Mouse (Mus musculus): Measurements from ENCODE around the gene Meig1.
"Not testable (repeated sequence)": the region's sequence is repeated elsewhere in the genome, so short reads cannot be mapped to it uniquely, and the experiment has no call there.

Meig1 gene

DNA sequence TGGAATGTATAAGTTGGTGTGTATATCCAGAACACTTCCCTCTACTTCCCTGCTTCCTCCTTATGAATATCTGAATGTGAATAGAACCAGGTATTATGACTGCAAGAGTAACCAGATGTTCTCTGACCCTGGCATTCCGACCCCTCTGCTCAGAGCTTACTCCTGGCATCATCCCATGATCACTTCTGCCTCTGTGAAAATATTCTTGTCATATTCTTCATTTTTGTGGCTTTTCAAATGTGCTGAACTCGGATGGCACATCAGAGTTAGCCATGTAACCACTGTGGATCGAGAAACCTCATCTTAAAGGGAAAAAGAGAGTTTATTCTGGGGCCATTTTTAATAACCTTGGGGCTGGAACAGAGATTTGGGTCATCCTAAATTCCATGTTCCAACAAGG lies at the start of gene Meig1:
Gene Meig1 (minus strand): TSS at position 101 of the 400 bp plus-strand sequence.
- no peak for DNase-seq (ENCODE audit: low read depth, low spot score)

DNA sequence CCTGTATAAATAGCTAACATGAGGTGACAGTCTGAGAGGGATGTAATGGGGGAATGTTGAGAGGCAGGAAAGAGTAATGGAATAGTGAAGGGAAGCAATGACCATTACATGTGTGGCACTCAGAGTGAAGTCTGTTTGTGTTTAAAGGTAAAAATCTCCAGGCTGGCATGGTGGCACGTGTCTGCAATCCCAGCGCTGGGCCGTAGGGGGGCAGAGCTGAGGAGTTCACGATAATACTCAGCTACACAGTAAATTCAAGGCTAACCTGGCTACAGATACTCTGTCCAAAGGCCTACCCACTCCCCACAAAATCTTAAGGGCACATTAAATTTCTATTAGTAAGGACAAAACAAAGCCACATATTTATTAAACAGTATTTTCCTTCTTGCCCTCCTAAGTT lies 34.1 kb upstream of the Meig1 start:
- DNase-seq (ENCODE audit: low read depth, low spot score) = no peak

DNA sequence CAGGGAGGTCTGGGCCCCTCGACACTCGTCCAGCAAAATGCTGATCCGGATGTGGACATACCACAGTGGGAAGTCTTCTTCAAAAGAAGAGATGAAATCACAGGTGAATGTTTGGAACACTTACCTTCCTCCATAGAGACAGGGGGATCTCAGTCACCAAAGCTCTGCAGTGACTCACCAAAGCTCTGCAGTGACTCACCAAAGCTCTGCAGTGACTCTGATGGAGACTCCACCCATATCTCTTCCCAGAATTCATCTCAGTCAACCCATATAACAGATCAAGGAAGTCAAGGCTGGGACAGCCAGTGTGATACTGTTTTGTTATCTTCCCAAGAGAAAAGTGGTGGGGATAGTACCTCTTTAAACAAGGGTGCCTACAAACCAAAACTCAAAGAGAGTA lies 30.6 kb upstream of the Meig1 start:
- no peak for DNase-seq (ENCODE audit: low read depth, low spot score)

DNA sequence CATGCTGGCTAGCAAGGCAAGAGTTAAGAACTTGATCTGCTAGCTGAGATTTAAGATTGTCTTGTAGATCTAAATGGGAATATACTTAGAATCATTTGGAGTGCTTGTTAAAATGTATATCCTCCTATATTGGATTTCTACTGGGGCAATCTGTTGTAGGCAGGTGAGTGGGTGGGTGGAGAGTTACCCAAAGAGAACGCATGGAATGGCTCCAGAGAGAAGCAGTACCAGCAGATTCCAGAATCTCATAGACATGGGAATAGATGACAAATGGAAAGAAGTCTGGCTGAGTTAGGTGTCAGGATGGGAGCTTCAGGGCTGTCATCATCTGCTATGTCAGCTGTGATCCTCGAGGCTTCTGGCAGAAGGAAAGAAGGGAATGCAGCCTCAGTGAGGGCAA lies 27.0 kb upstream of the Meig1 start:
- DNase-seq (ENCODE audit: low read depth, low spot score) = no peak

DNA sequence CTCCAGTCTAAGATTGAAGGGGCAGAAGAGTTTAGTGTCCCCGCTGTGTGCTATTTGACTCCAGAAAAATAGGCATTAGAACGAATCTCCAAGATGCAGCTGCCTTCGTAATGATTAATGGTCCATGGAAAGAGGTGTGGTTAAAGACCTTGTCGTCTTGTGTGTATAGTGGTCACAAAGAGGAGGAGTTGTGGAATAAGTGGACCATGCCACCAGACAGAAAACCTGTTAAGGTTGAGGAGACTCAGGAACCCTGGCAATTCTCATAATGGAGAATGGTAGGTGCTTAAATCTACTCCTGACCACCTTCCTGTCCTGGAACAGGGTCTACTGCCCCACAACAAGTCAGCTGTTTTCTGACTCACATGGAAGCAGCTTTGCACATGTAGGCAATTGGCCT lies 23.5 kb upstream of the Meig1 start:
- DNase-seq (ENCODE audit: low read depth, low spot score) = no peak

DNA sequence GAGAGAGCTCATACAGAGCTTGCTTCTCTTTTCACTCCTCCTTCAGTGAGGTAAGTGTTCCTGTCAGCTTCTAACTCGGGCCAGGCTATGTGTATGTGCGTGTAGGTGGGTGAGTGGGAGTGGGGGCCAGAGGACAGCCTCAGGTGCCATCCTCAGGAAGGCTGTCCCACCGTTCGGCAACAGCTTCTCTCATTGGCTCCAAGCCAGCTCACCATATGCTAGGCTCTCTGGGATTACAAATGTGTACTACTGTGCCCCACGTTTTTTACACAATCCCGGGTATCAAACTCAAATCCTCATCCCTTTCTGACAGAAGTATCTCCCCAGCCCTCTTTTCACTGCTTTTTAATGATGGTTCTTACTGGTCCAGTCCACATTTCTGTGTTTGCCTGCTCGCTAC lies 21.8 kb upstream of the Meig1 start:
- DNase-seq (ENCODE audit: low read depth, low spot score) = no peak

DNA sequence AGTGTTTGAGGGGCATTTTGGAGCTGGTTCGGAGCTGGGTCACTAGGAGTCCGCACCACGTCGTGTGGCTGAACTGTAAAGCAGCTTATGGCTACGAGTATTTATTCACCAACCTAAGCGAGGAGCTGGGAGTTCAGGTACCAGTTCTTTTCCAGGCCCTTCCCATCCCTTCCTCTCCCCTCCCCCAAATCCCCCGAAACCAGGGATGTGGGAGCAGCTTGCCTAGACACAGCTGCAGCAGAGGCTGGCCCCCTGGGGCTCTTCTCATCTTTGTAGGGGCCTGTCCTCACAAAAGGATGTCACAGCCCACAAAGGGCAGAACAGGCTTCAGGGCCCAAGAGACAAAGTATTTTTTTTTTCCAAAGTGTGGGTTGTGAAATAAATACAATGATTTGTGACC lies 15.5 kb upstream of the Meig1 start:
- DNase-seq (ENCODE audit: low read depth, low spot score) = no peak

DNA sequence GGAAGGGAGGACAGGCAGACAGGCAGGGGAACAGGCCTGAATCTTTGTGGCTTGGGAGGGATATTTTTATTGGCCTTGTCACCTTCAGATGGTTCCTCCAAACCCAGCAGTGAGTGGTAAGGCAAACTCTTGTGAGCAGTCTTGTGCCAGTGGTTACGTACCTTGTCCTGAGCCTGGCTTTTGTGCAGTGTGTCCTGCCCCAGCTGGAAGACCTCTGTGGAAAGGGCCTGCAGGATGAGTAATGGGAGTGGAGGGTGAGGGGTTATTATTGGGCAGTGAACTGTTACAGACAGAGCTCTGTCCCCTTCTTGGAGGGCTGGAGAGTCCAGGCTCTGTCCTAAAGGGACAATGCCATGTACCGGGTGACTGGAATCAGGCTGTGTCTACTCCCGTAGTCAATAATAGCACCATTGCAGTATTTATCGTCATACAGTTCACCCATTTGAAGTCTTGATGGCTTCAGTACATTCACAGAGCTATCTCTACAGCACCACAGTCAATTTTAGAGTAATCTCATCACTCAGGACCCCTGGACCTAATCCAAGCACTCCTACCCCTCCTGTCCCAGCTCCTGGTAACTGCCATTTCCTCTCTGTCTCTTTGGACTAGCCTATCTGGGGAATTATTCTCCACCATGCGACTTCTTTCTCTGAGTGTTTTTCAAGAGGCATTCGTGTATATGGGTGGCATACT lies 13.1 kb upstream of the Meig1 start:
- no peak for DNase-seq (ENCODE audit: low read depth, low spot score)

DNA sequence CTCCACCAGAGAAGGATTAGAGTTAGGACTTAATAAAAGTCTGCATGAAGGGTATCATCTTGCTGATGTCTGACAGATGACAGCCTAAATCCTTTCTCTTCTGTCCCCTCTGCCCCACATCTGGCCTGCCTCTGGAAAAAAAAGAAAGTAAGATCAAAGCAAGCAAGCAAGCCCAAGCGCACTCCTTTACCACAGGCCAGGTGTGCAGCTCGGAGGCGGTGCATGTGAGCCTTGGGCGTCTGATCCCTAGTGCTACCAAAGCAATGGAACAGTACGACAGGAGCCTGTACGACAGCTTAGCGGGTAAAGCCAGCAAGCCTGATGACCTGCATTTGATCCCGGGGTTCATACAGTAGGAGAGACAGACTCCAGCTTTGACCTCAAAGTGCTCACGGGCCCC lies 8.5 kb upstream of the Meig1 start:
- DNase-seq (ENCODE audit: low read depth, low spot score) = no peak

DNA sequence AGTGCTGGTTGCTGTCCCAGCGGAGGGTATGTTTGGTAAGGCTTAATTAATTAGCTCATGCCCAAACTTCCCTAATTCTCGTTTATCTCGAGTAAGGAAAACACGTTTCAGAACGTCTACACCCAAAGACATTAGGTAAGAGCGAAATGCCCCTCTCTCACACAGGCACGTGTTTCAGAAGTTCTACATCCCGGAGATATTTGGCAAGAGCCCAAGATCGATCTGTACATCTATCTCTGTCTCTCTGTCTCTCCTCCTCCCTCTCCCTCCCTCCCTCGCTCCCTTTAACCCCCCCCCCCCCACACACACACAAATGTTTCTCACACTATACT lies 2.1 kb upstream of the Meig1 start:
- DNase-seq (ENCODE audit: low read depth, low spot score) = no peak

DNA sequence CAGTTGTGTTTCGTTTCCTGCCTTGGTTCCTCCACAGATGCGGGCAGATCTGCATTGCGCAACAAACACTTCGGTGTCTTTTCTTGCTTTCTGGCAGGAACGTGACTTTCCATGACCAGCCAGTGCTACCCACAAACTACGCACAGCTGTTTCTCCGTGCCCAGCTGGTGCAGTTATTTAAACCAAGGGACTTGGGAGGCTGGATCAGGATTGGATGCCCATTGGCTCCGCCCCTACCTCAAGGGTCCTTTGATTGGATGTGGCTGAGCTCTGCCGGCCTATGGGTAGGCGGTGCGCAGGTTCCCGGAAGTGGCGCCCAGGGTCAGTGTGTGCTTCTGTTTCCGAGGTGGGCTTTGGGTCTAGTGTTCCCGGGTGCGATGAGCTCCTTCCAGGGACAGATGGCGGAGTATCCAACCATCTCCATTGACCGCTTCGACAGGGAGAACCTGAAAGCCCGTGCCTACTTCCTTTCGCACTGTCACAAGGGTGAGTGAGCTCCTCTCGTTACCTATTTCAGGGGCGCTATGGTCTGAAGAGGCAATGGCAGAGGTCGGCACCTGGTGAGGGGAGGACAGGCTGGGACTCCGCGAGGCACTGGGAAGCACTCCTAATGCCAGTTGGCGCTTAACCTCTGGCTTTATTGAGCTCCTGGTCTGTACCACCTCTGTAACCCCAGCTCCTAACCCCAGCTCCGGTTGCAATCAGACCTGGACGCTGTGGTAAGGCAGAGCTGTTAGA lies 1.6 kb upstream of the Meig1 start, which contains the start of gene Dclre1c:
Gene Dclre1c (plus strand): TSS at position 291 of the 738 bp plus-strand sequence.
- DNase-seq (ENCODE audit: low read depth, low spot score) = peak; percentile 90

DNA sequence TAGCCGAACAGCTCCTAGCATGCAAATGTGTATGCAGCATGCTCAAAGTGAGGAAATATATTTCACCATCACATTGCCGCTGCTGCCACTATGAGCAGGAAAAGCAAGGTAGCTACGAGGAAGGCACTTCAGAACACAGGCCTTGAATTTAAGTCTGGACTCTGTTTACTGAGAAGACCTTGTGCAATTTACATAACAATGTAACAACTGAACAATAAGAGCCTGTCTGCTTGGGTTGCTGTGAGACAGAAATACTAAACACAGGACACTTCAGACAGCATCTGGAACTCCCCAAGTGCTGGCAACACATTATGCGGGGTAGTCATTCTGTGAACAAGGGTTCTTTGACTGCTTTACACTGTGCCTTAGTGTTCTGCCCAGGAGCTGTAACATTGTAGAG lies 2.3 kb downstream of the Meig1 start:
- no peak for DNase-seq (ENCODE audit: low read depth, low spot score)

DNA sequence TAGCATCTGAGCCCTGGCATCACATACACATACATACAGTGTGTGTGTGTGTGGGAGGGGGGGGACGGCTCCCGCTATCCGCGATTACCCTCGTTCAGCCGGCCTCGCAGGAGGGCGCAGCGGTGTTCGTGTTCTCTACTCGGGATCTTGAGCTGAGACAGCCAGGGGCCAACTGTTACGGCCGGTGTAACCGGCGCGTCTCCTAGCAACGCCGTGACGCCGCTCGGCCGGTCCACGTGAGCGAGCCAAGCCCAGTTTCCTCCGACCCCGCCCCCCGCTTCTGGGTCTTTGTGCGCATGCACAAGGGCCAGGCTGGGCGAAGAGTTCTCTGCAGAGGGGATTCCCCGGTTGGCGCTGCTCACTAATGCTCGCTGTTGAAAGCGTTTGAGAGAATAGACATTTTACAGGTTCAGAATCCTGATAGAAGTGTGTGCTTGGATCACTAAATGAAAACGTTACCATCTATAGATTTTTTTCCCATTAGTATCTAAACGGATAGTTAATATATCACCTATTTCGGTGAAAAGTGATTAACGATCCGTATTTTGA lies 3.5 kb downstream of the Meig1 start:
- peak; percentile 94 for DNase-seq (ENCODE audit: low read depth, low spot score)

DNA sequence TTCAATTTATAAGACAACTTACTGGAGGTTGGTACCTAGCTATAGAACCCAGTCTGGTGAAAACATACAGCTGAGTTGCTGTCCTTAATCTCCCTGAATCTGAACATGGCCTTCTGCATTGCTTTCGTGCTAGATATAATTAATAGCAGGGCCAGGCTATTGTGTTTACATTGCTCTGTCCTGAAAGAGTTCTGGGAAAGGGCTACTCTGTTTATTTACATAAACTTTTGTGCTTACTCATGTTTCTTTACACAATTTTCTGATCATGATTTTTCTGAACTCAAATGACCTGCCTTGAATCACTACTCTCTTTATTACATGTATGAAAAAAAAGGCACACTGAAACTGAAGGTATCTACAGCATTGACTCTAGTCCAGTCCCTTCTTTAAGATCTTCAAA lies 6.8 kb downstream of the Meig1 start:
- DNase-seq (ENCODE audit: low read depth, low spot score) = no peak

DNA sequence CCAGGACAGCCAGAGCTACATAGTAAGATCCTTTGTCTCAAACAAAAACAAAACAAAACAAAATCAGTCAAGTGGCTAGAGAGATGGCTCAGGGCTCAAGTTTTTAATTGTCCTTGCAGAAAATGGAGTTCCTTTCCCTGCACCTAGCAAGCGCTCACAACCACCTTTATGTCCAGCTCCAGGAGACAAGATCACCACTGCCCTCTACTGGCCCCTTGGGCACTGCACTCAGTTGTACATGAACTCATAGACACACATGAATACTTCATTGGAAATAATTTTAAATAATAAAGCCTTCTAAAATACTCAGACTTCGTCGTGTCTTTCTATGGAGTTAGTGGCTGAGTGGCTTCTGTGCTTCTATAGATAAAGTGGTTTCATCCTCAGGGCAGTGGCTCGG lies 8.2 kb downstream of the Meig1 start:
- DNase-seq (ENCODE audit: low read depth, low spot score) = no peak

DNA sequence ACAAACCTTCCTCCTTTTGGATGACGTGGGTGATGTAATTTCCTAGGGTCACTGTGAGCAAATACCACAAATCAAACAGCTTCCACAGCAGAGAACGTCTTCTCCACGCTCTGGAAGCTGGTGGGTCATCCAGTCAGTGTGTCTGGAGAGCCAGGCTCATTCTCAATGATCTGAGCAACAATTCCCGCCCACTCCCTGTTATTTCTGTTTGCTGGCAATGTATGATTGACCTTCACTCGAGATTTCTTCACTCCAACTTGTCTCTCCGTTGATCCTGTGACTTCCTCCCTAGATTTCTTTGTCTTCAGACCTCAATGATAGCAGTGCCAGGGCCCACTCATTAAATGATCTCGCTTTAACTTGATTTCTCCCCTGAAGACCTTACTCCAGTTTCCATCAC lies 14.7 kb downstream of the Meig1 start:
- DNase-seq (ENCODE audit: low read depth, low spot score) = no peak

DNA sequence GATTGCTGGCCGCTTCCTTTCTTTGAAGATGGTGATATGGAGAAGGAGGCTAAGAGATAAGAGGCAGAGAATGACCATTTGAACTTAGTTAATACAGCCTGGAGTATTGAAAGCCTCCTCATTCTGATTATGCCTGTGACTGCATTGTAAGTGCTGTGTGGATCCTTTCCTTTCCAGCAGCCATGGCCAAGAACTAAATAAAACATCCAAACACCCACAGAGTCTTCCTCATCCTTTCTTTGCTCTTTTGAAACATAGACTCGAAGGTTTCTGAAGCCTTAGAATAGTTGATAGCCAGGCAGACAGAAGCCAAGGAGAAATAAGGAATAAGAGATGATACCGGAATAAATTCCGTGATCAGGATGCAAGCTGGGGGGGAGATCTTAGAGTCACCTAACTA lies 16.5 kb downstream of the Meig1 start:
- DNase-seq (ENCODE audit: low read depth, low spot score) = no peak

DNA sequence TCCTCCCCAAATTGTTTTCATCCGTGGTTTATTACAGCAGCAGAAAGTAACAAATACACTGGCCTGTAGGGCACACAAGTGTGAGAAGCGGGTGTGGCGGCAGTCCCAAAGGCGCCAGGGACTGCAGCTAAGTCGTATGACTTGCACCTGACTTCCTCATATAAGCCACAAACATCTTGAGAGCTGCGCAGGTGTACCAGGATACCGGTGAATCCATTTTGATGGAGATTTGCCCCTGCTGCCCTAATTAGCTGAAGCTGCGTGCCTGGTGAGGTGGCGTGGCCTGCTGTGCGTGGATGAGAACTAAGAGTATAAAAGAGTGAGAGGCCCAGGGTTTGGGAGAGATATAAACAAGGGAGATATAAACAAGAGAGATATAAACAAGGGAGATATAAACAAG lies 25.3 kb downstream of the Meig1 start, which contains the start of gene Olah:
Gene Olah (minus strand): TSS at position 101 of the 400 bp plus-strand sequence.
- DNase-seq (ENCODE audit: low read depth, low spot score) = not testable (repeated sequence)

DNA sequence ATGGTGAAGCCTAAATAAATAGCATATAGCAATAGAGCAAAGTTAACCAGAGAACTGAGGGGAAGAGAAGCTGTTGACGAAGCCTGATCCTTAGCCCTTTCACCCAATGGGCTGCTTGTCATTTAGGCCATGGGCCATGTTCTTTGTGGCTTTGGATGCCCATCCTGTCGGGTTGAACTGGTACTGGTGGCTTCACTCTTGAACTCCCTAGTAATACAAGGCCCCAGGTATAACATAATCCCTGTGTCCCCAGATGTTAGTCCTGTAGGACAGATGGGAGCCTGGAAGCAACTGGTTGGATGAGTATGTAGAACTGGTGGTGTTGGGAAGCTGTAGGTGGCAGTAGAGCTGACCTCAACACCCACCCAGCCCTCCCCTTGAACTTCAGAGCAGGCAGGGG lies 30.5 kb downstream of the Meig1 start:
- DNase-seq (ENCODE audit: low read depth, low spot score) = no peak

DNA sequence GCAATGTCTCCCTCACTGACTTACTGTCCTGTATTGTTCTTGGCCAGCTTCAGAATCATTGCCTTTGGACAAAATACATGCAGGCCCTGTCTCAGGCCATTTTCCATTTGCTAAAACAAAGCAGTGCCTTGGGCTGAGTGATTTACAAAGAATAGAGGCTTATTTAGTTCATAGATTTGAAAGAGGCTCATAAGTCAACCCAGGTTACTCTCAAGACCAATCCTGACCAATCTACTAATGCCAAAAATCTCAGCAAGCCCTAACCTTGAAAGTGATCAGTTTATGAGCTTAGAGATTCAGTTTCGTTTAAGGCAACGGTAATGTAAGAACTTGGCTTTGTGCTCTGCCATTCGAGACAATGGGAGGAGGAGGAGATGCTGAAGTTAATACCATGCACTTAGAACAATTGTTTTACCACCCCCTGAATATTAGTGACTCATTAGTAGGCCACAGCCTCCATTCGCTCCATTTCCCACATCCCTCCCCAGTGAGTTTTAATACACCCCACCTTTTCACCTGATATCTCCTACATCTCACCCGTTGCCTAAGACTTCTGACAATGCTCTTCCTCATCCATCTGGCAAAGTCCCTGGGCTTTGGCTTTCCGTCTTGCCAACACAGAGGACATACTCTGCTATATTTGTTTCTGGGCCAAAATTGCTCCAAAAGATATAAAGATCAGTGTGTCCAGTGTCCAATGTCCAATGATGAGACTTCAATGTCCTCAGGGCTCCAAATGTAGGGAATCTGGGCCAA lies 35.2 kb downstream of the Meig1 start:
- no peak for DNase-seq (ENCODE audit: low read depth, low spot score)

DNA sequence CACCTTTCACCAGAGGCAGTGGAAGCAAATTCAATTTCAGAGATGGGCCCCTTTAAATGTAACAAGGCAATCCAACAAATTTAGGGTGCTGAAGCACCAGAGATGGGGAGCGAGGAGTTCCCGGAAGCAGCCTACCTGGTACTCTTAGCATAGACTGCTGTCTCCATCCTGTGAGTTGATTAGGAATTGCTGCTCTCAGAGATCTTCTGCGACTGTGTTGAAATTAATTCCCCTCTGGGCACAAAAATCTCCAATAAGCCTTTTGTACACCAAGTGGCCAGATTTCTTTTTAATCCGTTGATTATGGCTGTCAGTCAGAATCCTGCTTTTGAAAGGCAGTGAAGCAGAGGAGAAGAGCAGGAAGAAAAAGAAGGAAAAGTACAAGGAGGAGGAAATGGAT lies 57.3 kb downstream of the Meig1 start:
- no peak for DNase-seq (ENCODE audit: low read depth, low spot score)

DNA sequence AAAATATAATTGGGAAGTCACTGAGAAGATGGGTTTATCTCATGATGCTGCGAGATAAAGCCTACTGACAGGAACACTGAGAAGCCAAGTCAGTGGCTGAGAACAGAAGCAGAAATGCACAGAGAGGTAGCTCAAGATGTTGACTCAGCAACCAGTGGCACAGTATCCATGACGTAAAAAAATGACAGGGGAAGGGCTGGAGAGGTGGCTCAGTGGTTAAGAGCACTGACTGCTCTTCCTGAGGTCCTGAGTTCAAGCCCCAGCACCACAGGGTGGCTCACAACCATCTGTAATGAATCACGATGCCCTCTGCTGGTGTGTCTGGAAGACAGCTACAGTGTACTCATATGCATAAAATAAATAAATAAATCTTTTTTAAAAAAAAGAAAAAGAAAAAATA lies 61.4 kb downstream of the Meig1 start:
- DNase-seq (ENCODE audit: low read depth, low spot score) = no peak

Measured in skeletal muscle tissue, adult 2 months (tissue).